Mouse (Mus musculus): Measurements from ENCODE around the gene Eid1. TPM values are rescaled to one million over a fixed set of nuclear protein-coding genes. Genes with fewer than 3 reads are reported as not detected.
A peak's percentile ranks its signal among the peaks of the same experiment; 100 is the strongest.

The Eid1 gene
- polyA plus RNA-seq, 1 experiment from 2014 or later = 216 TPM

DNA sequence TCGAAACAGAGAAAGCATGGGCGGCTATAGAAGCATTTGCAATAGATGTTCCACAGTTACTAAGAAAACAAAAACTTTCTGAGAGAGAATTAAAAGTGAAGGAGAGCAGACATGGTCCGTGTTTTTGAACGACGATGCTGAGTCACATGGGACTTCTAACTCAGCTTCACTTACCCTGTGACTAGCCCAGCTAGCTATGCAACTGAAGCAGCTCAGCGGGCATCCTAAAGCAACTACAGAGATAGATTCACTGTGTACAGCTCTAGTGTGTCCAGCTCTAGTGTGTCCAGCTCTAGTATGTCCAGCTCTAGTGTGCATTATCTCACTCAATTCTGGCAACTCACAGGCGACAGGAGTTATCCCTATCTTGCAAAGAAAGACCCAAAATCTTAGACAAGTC, 5.2 kb upstream of the Eid1 start:
- WGBS = 80% methylated on average over 7 of the region's 7 CpGs
- no peak overlapping the region for H3K4me3 ChIP-seq
- 0 out of 2 replicates have a peak, but pooled peaks cover 3% of the 10 kb centered on the region for H3K9me3 ChIP-seq (replicated peaks)
- ATAC-seq (ENCODE audit: insufficient number of reproducible peaks, low FRiP score) = no peak
- H3K4me1 ChIP-seq (replicated peaks) = peaks cover 8% of the 10 kb centered on the region; the same call in 1 of the 2 replicates
- no peaks in the 10 kb centered on the region for H3K36me3 ChIP-seq
- no peak overlapping the region for H3K27ac ChIP-seq (ENCODE audit: poor library complexity, severe bottlenecking)
- H3K9ac ChIP-seq = no peak overlapping the region
- no peaks in the 10 kb centered on the region for H3K27me3 ChIP-seq (replicated peaks)
- no peak overlapping the region for H3K4me2 ChIP-seq

DNA sequence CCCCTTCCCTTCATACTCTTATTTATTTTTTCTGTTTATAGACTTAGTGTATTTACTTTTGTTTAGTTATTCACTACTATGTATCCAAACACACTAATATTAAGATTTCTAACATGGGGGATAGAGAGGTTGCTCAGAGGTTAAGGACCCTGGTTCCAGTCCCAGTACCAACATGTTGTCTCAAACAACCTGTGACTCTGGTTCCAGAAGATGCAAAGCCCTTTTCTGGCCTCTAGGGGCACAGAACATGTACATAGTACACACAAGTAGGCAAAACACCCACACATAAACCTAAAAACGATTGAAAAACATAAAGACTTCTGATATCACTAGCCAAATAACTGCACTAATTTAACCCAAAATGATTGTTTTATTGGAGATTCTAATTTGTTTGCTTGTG, 2.0 kb upstream of the Eid1 start:
- WGBS = 43% methylated on average over 1 of the region's 1 CpGs
- H3K36me3 ChIP-seq = no peaks in the 10 kb centered on the region
- no peak overlapping the region for H3K4me2 ChIP-seq
- 0 out of 2 replicates have a peak, but pooled peaks cover 3% of the 10 kb centered on the region for H3K9me3 ChIP-seq (replicated peaks)
- H3K9ac ChIP-seq = no peak overlapping the region
- H3K27ac ChIP-seq (ENCODE audit: poor library complexity, severe bottlenecking) = no peak overlapping the region
- H3K4me1 ChIP-seq (replicated peaks) = peaks cover 17% of the 10 kb centered on the region
- no peak for ATAC-seq (ENCODE audit: insufficient number of reproducible peaks, low FRiP score)
- no peaks in the 10 kb centered on the region for H3K27me3 ChIP-seq (replicated peaks)
- no peak overlapping the region for H3K4me3 ChIP-seq

DNA sequence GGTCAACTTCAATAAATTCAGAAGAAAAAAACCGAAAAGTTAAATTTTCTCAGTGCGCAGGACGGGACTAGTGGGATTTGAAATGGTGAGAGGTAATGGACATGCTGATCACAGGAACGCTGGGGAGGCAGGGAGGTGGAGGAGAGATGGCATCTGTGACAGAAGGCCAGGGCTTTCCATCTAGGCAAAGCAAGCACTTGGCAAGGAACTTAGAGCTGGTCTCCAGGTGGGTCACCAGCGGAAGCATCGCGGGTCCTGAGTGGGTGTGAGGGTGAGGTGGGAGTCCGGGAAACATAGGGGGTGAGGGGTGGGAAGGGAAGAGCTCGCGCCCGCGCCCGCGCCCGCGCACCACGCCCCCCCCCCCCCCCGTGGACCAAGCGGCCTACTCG, 333 bp upstream of the Eid1 start:
- Histone ChIP-seq H3K4me2 (peak overlapping the region; percentile 85), H3K36me3 (no peaks in the 10 kb centered on the region), H3K4me3 (peak overlapping the region; percentile 86), H3K27me3 (replicated peaks) (no peaks in the 10 kb centered on the region), H3K9me3 (replicated peaks) (0 out of 2 replicates have a peak, but pooled peaks cover 3% of the 10 kb centered on the region), H3K4me1 (replicated peaks) (peaks cover 12% of the 10 kb centered on the region), H3K27ac (ENCODE audit: poor library complexity, severe bottlenecking) (peak overlapping the region; percentile 90), H3K9ac (peak overlapping the region; percentile 74)
- WGBS = 14% methylated on average over 15 of the region's 20 CpGs
- no peak for ATAC-seq (ENCODE audit: insufficient number of reproducible peaks, low FRiP score)

DNA sequence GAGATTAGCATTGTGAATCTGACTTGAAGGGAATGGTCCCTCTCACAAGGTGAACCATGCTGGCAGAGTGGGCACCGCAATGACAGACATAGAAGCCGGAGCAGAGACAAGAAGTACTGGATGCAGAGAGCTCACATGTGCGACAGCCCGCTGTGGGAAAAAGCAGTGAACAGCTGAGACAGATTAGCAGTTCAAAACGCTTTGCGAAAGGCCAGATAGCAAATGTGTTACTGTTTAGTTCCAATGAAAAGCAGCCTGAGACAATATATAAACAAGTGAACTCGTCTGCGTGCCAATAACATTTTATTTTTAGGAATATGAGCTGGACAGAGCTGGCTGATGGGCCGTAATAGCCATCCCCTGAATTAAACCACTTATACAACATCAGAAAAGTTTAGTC, 8.9 kb downstream of the Eid1 start:
- Histone ChIP-seq H3K4me1 (replicated peaks) (peaks cover 19% of the 10 kb centered on the region), H3K4me2 (no peak overlapping the region), H3K27me3 (replicated peaks) (no peaks in the 10 kb centered on the region), H3K27ac (ENCODE audit: poor library complexity, severe bottlenecking) (no peak overlapping the region), H3K4me3 (no peak overlapping the region), H3K9ac (no peak overlapping the region), H3K9me3 (replicated peaks) (no peaks in the 10 kb centered on the region), H3K36me3 (no peaks in the 10 kb centered on the region)
- no peak for ATAC-seq (ENCODE audit: insufficient number of reproducible peaks, low FRiP score)
- 69% methylated on average over 9 of the region's 9 CpGs for WGBS

DNA sequence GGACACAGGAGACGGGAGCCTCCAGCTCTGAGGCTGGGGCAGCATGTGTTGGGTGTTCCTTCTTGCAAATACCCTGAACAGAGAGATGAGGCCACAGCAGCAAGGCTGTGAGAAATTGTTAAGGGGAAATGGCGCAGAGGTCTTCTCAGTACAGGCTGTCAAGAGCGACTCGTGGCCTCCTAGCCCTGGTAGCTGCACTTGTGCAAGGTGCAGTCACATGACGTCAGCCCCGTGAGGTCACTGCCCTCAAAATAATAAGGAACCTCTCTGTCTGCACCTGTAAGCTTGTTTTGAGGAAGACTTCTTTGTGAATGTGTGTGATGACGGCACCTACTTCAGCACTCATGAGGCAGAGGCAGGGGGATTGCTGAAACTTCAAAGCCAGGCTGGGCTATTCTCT, 11.0 kb downstream of the Eid1 start:
- Histone ChIP-seq H3K4me2 (no peak overlapping the region), H3K4me3 (no peak overlapping the region), H3K9me3 (replicated peaks) (no peaks in the 10 kb centered on the region), H3K27ac (ENCODE audit: poor library complexity, severe bottlenecking) (no peak overlapping the region), H3K9ac (no peak overlapping the region), H3K4me1 (replicated peaks) (peaks cover 19% of the 10 kb centered on the region), H3K27me3 (replicated peaks) (no peaks in the 10 kb centered on the region), H3K36me3 (no peaks in the 10 kb centered on the region)
- ATAC-seq (ENCODE audit: insufficient number of reproducible peaks, low FRiP score) = no peak
- 79% methylated on average over 7 of the region's 7 CpGs for WGBS

DNA sequence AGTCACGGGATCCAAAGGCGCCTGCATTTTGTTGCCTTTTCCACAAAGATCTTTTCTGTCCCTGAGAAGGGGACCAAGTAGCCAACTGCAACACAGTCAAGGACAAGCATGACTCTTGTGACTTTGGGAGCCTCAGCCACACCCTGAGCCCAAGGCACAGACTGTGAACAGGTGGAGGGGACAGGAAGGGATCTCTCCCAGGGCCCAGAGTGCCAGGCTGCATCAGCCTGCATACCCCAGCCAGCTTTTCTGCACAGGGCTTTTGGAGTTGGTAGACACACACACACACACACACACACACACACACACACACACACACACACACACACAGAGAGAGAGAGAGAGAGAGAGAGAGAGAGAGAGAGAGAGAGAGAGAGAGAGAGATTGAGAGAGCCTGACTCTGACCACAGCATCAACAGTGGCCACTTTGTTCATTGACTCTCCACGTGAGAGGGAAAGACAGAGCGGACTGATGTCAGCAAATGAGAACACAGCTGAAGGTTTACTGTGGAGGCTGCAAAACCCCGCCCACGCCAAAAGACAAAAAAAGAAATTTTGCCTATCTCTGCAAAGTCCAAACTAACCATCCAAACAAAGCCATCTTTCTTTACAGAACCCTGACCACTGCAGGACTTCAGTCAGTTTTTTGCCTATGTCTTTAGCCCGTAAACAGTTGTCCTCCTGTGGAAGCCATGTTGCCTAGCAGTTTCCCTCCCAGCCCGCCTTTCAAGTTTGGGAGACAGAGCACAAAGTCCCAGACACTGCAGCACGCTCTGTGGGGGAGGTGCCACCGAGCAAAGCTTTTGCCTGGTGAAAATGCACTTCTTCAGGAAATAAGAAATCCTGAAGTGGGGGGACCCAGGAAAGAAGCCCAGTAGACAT, 11.9 kb downstream of the Eid1 start:
- no peak for ATAC-seq (ENCODE audit: insufficient number of reproducible peaks, low FRiP score)
- peak overlapping the region; percentile 18; the same call in 1 of the 2 replicates for H3K27ac ChIP-seq (ENCODE audit: poor library complexity, severe bottlenecking)
- no peak overlapping the region for H3K9ac ChIP-seq
- H3K27me3 ChIP-seq (replicated peaks) = no peaks in the 10 kb centered on the region
- no peaks in the 10 kb centered on the region for H3K36me3 ChIP-seq
- peaks cover 19% of the 10 kb centered on the region for H3K4me1 ChIP-seq (replicated peaks)
- no peaks in the 10 kb centered on the region for H3K9me3 ChIP-seq (replicated peaks)
- H3K4me3 ChIP-seq = no peak overlapping the region
- WGBS = 55% methylated on average over 10 of the region's 10 CpGs
- no peak overlapping the region for H3K4me2 ChIP-seq

DNA sequence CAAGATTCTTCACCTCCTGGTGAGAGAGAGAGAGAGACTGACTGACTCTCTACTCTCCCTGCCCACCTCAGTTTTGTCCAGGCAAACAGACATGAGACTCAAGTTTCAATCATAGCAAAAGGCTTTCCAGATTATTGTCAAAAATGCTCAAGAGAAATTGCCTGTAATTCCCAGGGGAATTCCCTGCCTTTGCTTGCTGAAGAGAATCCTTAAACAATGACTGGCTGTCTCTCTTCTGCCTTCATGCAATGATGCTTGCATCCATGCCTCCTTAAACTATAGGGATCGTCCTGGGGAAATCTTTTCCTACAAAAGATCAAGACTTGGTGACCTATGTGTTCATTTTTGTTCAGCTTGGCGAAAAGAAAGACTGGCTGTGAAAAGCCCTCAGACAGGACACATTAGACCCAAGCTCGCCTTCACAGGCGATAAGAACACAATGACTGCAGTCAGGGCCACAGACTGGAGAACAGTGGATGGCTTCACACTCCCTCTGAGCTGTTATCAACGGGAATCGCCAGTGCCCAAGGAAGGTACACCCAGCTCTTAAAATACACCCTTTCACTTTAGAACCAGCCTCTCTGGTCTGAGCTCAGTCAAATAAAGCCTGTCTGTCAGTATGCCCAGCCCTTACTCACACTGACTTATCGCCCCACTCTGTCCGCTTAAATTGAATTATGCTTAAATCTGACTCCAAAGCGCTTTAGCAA, 12.7 kb downstream of the Eid1 start:
- Histone ChIP-seq H3K9ac (no peak overlapping the region), H3K27ac (ENCODE audit: poor library complexity, severe bottlenecking) (peak overlapping the region; percentile 18; the same call in 1 of the 2 replicates), H3K9me3 (replicated peaks) (no peaks in the 10 kb centered on the region), H3K4me3 (no peak overlapping the region), H3K4me2 (0 out of 2 replicates have a peak overlapping the region, but pooled peaks have one; percentile 6), H3K27me3 (replicated peaks) (no peaks in the 10 kb centered on the region), H3K36me3 (no peaks in the 10 kb centered on the region), H3K4me1 (replicated peaks) (peaks cover 19% of the 10 kb centered on the region)
- ATAC-seq (ENCODE audit: insufficient number of reproducible peaks, low FRiP score) = no peak
- WGBS = 43% methylated on average over 9 of the region's 9 CpGs

DNA sequence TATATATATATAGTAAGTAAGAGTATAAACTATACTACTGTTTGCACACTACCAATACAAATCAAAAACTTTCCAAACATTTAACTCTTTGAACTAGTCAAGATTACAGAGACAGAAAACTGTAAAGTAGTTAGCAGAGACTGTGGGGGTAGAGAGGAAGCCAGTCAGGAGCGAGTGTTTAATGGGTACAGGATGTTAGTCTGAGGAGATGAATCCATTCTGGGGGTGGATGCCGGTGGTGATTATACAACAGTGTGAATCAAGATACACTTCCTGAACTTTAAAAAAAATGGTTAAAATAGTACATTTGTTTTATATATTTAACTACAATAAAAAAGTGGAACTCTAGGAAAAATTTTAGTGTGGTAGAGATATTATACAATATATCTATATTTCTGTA, 19.1 kb downstream of the Eid1 start:
- 0 out of 2 replicates have a peak, but pooled peaks cover 8% of the 10 kb centered on the region for H3K4me1 ChIP-seq (replicated peaks)
- no peak overlapping the region for H3K9ac ChIP-seq
- H3K27ac ChIP-seq (ENCODE audit: poor library complexity, severe bottlenecking) = no peak overlapping the region
- ATAC-seq (ENCODE audit: insufficient number of reproducible peaks, low FRiP score) = no peak
- H3K36me3 ChIP-seq = no peaks in the 10 kb centered on the region
- 52% methylated on average over 2 of the region's 2 CpGs for WGBS
- no peak overlapping the region for H3K4me3 ChIP-seq
- no peaks in the 10 kb centered on the region for H3K27me3 ChIP-seq (replicated peaks)
- no peak overlapping the region for H3K4me2 ChIP-seq
- no peaks in the 10 kb centered on the region for H3K9me3 ChIP-seq (replicated peaks)

DNA sequence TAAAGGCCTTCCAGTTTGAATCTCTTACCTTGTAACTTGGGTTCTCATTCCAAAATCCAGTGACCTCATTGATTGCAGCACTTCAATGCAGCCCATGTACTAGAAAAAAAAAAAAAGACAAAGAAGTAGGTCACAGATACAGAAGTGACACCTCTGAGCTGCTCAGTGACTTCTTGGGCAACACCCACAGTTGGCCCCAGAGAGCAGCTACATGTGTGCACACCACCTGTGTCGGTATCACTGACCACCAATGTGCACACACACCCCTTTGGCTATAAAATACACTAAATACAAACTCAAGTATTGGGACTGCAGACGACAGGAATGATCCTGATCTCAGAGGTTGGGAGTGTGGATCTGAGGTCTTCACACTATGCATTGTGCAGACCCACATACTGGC, 21.9 kb downstream of the Eid1 start:
- no peaks in the 10 kb centered on the region for H3K36me3 ChIP-seq
- H3K27me3 ChIP-seq (replicated peaks) = no peaks in the 10 kb centered on the region
- no peak overlapping the region for H3K4me2 ChIP-seq
- 75% methylated on average over 2 of the region's 2 CpGs for WGBS
- H3K4me1 ChIP-seq (replicated peaks) = 0 out of 2 replicates have a peak, but pooled peaks cover 8% of the 10 kb centered on the region
- H3K9me3 ChIP-seq (replicated peaks) = no peaks in the 10 kb centered on the region
- H3K9ac ChIP-seq = no peak overlapping the region
- ATAC-seq (ENCODE audit: insufficient number of reproducible peaks, low FRiP score) = no peak
- H3K4me3 ChIP-seq = no peak overlapping the region
- H3K27ac ChIP-seq (ENCODE audit: poor library complexity, severe bottlenecking) = no peak overlapping the region

DNA sequence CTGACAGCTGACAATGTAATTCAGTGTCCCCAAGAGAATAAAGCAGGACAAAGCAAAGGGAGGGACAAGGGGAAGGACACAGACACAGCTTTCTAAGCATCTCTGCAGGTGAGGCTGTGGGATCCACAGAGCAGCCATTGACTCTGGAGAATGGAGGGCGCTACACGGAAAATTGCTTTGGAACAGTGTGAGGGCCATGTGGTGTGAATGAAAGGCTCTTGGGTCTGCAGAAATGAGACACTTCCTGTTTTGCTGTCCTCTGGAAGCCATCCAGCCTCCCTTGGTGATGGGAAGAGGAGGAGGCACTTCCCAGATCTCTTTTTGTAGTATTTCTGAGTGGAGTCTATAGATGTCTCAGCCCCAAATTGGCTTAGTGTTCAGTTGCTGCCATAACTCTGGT, 23.3 kb downstream of the Eid1 start:
- Histone ChIP-seq H3K4me3 (no peak overlapping the region), H3K36me3 (no peaks in the 10 kb centered on the region), H3K9ac (no peak overlapping the region), H3K9me3 (replicated peaks) (no peaks in the 10 kb centered on the region), H3K27me3 (replicated peaks) (no peaks in the 10 kb centered on the region), H3K27ac (ENCODE audit: poor library complexity, severe bottlenecking) (0 out of 2 replicates have a peak overlapping the region, but pooled peaks have one; percentile 27), H3K4me1 (replicated peaks) (0 out of 2 replicates have a peak, but pooled peaks cover 8% of the 10 kb centered on the region), H3K4me2 (no peak overlapping the region)
- WGBS = 61% methylated on average over 2 of the region's 2 CpGs
- no peak for ATAC-seq (ENCODE audit: insufficient number of reproducible peaks, low FRiP score)

DNA sequence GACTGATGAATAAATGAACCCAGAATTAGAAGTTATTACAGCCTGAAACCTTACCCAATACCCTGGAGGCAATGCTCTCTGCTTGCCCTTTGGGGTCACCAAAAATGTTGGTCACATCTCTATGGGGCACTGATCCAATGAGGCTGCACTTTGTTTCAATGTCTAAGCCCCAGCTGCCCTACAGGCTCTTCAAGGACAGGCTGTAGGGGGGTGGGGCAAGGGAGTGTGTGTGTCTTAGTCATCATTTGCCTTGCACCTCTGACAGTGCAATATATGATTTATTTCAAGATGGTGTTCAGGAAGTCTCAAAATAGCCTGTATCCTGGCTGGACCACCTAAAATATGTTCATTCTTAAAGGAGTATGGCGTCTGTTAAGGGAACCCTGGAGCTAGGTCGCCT, 28.7 kb downstream of the Eid1 start:
- no peak for ATAC-seq (ENCODE audit: insufficient number of reproducible peaks, low FRiP score)
- H3K4me2 ChIP-seq = no peak overlapping the region
- H3K4me3 ChIP-seq = no peak overlapping the region
- H3K9ac ChIP-seq = no peak overlapping the region
- no peaks in the 10 kb centered on the region for H3K36me3 ChIP-seq
- no peak overlapping the region for H3K27ac ChIP-seq (ENCODE audit: poor library complexity, severe bottlenecking)
- H3K4me1 ChIP-seq (replicated peaks) = no peaks in the 10 kb centered on the region
- H3K9me3 ChIP-seq (replicated peaks) = no peaks in the 10 kb centered on the region
- WGBS = 84% methylated on average over 2 of the region's 2 CpGs
- H3K27me3 ChIP-seq (replicated peaks) = no peaks in the 10 kb centered on the region

Measured in heart, embryonic 12.5 days (tissue).